ENCODE assay signal across 11 mouse cellular contexts in the genomic region with DNA sequence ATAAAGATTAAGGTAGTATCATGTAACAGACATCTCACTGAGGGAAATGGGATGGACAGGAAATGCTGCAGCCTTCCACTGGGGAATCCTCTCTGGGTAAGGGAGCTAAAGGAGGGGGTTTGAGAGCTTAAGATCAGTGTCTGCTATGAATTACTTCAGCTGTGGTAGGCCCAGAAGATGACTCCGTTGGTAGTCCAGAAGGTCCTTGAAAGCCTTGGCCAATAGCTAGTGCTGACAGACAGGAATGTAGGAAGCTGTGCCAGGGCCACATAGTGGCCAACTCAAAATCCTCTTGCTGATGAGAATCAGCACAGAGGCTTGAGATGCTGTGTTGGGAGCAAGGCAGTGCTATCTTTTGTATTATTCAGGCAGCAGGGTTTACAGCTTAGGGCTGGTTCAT. TPM values are rescaled to one million over a fixed set of nuclear protein-coding genes. Genes with fewer than 3 reads are reported as not detected.
DNase-seq lines count a peak whose midpoint lies in the region; TF ChIP-seq lines count a peak whose summit lies in the region.
"Had no signal": no experiment of that assay in that cellular context is flagged by ENCODE, and none has a peak within 500 bp of the region (broad histone marks: within the 10 kb centered on the region; RNA-seq: fewer than 3 reads in every experiment).

No protein-coding gene starts in this region.

- no peaks in the 10 kb centered on the region for H3K4me1 ChIP-seq in lung, adult 2 months (ENCODE audit: control insufficient read depth, insufficient read depth, low read length)
- H3K4me1 ChIP-seq: neural tube, embryonic 15.5 days had no signal

- 48% methylated on average over 1 of the region's 1 CpGs for WGBS in lung, adult 2 months

- TF ChIP-seq CTCF in lung, adult 2 months (IDR thresholded peaks at IDR 0.05; ENCODE audit: insufficient read depth, low read length): no peak
- no peak for TF ChIP-seq CTCF in layer of hippocampus, adult 2 months (conservative IDR thresholded peaks at IDR 0.05)

- no peak overlapping the region for H3K4me3 ChIP-seq in lung, adult 2 months (replicated peaks; ENCODE audit: extremely low read depth, low read depth, low read length)
- H3K4me3 ChIP-seq in layer of hippocampus, adult 2 months: no peak overlapping the region
- H3K4me3 ChIP-seq: liver, embryonic 13.5 days; neural tube, embryonic 15.5 days had no signal

- DNase-seq in lung, adult 18-20 months: peak; percentile 22 to 61
- no peak for DNase-seq in lung, adult 2 months
- peak; percentile 37 for DNase-seq in cerebellum, adult 11 months
- peak; percentile 58 for DNase-seq in gastrocnemius, postnatal 14 days
- peak; percentile 74 for DNase-seq in lung, postnatal 36 days
- no peak for DNase-seq in right cerebral cortex, postnatal 10 days (ENCODE audit: low spot score in 2 of 2)
- no peak for DNase-seq in layer of hippocampus, adult 2 months (ENCODE audit: low spot score in 2 of 2)
- DNase-seq in retina, postnatal 1 day: no peak
- DNase-seq: kidney, postnatal 10 days; liver, embryonic 13.5 days had no signal

- no peak overlapping the region for H3K27ac ChIP-seq in layer of hippocampus, adult 2 months
- H3K27ac ChIP-seq: liver, embryonic 13.5 days; neural tube, embryonic 15.5 days had no signal

- intact Hi-C loops in gastrocnemius, postnatal 14 days (cut with DNase I; ENCODE audit: low total_unique reads): no loop called here

- TF ChIP-seq POLR2A in lung, adult 2 months (IDR thresholded peaks at IDR 0.05; ENCODE audit: borderline replicate concordance, extremely low read depth, low read depth, low read length): no peak

RNA-seq across cellular contexts. Expression of a gene that starts 59.4 kb away (rescaled TPM):
- polyA plus RNA-seq in lung, adult 2 months (2012; rRNA removed): 7.2 and 7.4 TPM in 2 replicates
- total RNA-seq in gastrocnemius, postnatal 14 days (2021): 10 to 100 TPM; 23.1 to 23.6 TPM
- 10 to 100 TPM; 26.8 to 27.6 TPM for total RNA-seq in layer of hippocampus, adult 2 months (2021)

Comparison
In these comparisons a context has a peak if more than half of its experiments do, and no peak if none do; other contexts are left out.
1. DNase-seq: peak in lung, adult 18-20 months (2 of 2), cerebellum, adult 11 months (single experiment), gastrocnemius, postnatal 14 days (single experiment) and lung, postnatal 36 days (single experiment); none in lung, adult 2 months (single experiment), right cerebral cortex, postnatal 10 days (0 of 2), layer of hippocampus, adult 2 months (0 of 2) and retina, postnatal 1 day (single experiment).